Mouse (Mus musculus): Measurements from ENCODE around the gene Trmo. TPM values are rescaled to one million over a fixed set of nuclear protein-coding genes. Genes with fewer than 3 reads are reported as not detected.

Trmo gene
- 10.9 and 11.6 TPM in 2 replicates for polyA plus RNA-seq (2014; fragmentation: Nextera tagmentation; extraction: Ambion mirVana)

GRCm38 (mm10) chr4:46389013-46389611, at the start of gene Trmo:
TSS of gene Trmo (minus strand) at chr4:46389437.
- Histone ChIP-seq H3K9ac (ENCODE audit: low read length) (peak within 1 kb of the TSS; percentile 90), H3K4me3 (ENCODE audit: low read depth, low read length) (peak within 1 kb of the TSS; percentile 64), H3K4me2 (ENCODE audit: low read depth, low read length, severe bottlenecking) (peak within 1 kb of the TSS; percentile 71), H3K27ac (ENCODE audit: low read depth, low read length) (peak within 1 kb of the TSS; percentile 89), H3K27me3 (ENCODE audit: control insufficient read depth, insufficient read depth, low read length) (no peaks in the 10 kb centered on the region), H3K4me1 (replicated peaks; ENCODE audit: control insufficient read depth, insufficient read depth, low read length) (no peaks in the 10 kb centered on the region; the same call in 1 of the 2 replicates), H3K36me3 (ENCODE audit: control insufficient read depth, insufficient read depth, low read length) (no peaks in the 10 kb centered on the region; the same call in 1 of the 2 replicates), H3K9me3 (ENCODE audit: control insufficient read depth, low read length) (no peaks in the 10 kb centered on the region)
- DNase-seq (ENCODE audit: low spot score) (peak; percentile 97), ATAC-seq (replicated peaks; ENCODE audit: low FRiP score) (peak; percentile 97)
- under 1% methylated on average over 56 of the region's 56 CpGs for WGBS

- Histone ChIP-seq H3K27me3 (ENCODE audit: control insufficient read depth, insufficient read depth, low read length) (no peaks in the 10 kb centered on the region), H3K9me3 (ENCODE audit: control insufficient read depth, low read length) (no peaks in the 10 kb centered on the region), H3K4me3 (ENCODE audit: low read depth, low read length) (no peak overlapping the region), H3K4me2 (ENCODE audit: low read depth, low read length, severe bottlenecking) (no peak overlapping the region), H3K36me3 (ENCODE audit: control insufficient read depth, insufficient read depth, low read length) (no peaks in the 10 kb centered on the region), H3K27ac (ENCODE audit: low read depth, low read length) (no peak overlapping the region), H3K4me1 (replicated peaks; ENCODE audit: control insufficient read depth, insufficient read depth, low read length) (peaks cover 5% of the 10 kb centered on the region; the same call in 1 of the 2 replicates), H3K9ac (ENCODE audit: low read length) (no peak overlapping the region)
- no peak for DNase-seq (ENCODE audit: low spot score)
- 91% methylated on average over 12 of the region's 12 CpGs for WGBS
- ATAC-seq (replicated peaks; ENCODE audit: low FRiP score), result no peak
Observed at GRCm38 (mm10) chr4:46432339-46433036, 43.3 kb upstream of the Trmo start.

- H3K4me3 ChIP-seq (ENCODE audit: low read depth, low read length), result no peak overlapping the region
- H3K4me2 ChIP-seq (ENCODE audit: low read depth, low read length, severe bottlenecking), result 0 out of 2 replicates have a peak overlapping the region, but pooled peaks have one; percentile 18
- ATAC-seq (replicated peaks; ENCODE audit: low FRiP score) (0 out of 2 replicates have a peak, but pooled peaks have one; percentile 49), DNase-seq (ENCODE audit: low spot score) (no peak)
- no peaks in the 10 kb centered on the region for H3K27me3 ChIP-seq (ENCODE audit: control insufficient read depth, insufficient read depth, low read length)
- H3K9me3 ChIP-seq (ENCODE audit: control insufficient read depth, low read length), result no peaks in the 10 kb centered on the region
- no peaks in the 10 kb centered on the region for H3K36me3 ChIP-seq (ENCODE audit: control insufficient read depth, insufficient read depth, low read length)
- no peak overlapping the region for H3K27ac ChIP-seq (ENCODE audit: low read depth, low read length)
- peaks cover 5% of the 10 kb centered on the region; the same call in 1 of the 2 replicates for H3K4me1 ChIP-seq (replicated peaks; ENCODE audit: control insufficient read depth, insufficient read depth, low read length)
- no peak overlapping the region for H3K9ac ChIP-seq (ENCODE audit: low read length)
- WGBS, result 46% methylated on average over 10 of the region's 10 CpGs
Observed at GRCm38 (mm10) chr4:46428903-46429499, 39.8 kb upstream of the Trmo start.

GRCm38 (mm10) chr4:46422625-46423024, 33.4 kb upstream of the Trmo start:
- Histone ChIP-seq H3K27ac (ENCODE audit: low read depth, low read length) (no peak overlapping the region), H3K4me1 (replicated peaks; ENCODE audit: control insufficient read depth, insufficient read depth, low read length) (no peaks in the 10 kb centered on the region), H3K9ac (ENCODE audit: low read length) (no peak overlapping the region), H3K27me3 (ENCODE audit: control insufficient read depth, insufficient read depth, low read length) (no peaks in the 10 kb centered on the region), H3K36me3 (ENCODE audit: control insufficient read depth, insufficient read depth, low read length) (no peaks in the 10 kb centered on the region), H3K4me3 (ENCODE audit: low read depth, low read length) (no peak overlapping the region), H3K9me3 (ENCODE audit: control insufficient read depth, low read length) (no peaks in the 10 kb centered on the region), H3K4me2 (ENCODE audit: low read depth, low read length, severe bottlenecking) (no peak overlapping the region)
- ATAC-seq (replicated peaks; ENCODE audit: low FRiP score) (no peak), DNase-seq (ENCODE audit: low spot score) (no peak)
- WGBS, result 86% methylated on average over 8 of the region's 8 CpGs

GRCm38 (mm10) chr4:46418851-46419250, 29.6 kb upstream of the Trmo start:
- Histone ChIP-seq H3K4me3 (ENCODE audit: low read depth, low read length) (no peak overlapping the region), H3K27me3 (ENCODE audit: control insufficient read depth, insufficient read depth, low read length) (no peaks in the 10 kb centered on the region), H3K36me3 (ENCODE audit: control insufficient read depth, insufficient read depth, low read length) (no peaks in the 10 kb centered on the region), H3K9ac (ENCODE audit: low read length) (no peak overlapping the region), H3K9me3 (ENCODE audit: control insufficient read depth, low read length) (no peaks in the 10 kb centered on the region), H3K27ac (ENCODE audit: low read depth, low read length) (no peak overlapping the region), H3K4me2 (ENCODE audit: low read depth, low read length, severe bottlenecking) (no peak overlapping the region), H3K4me1 (replicated peaks; ENCODE audit: control insufficient read depth, insufficient read depth, low read length) (no peaks in the 10 kb centered on the region)
- no peak for DNase-seq (ENCODE audit: low spot score)
- WGBS, result 76% methylated on average over 9 of the region's 9 CpGs
- ATAC-seq (replicated peaks; ENCODE audit: low FRiP score), result no peak

GRCm38 (mm10) chr4:46417491-46417890, 28.3 kb upstream of the Trmo start:
- no peaks in the 10 kb centered on the region for H3K9me3 ChIP-seq (ENCODE audit: control insufficient read depth, low read length)
- H3K4me3 ChIP-seq (ENCODE audit: low read depth, low read length), result no peak overlapping the region
- no peaks in the 10 kb centered on the region for H3K27me3 ChIP-seq (ENCODE audit: control insufficient read depth, insufficient read depth, low read length)
- DNase-seq (ENCODE audit: low spot score) (no peak), ATAC-seq (replicated peaks; ENCODE audit: low FRiP score) (no peak)
- no peak overlapping the region for H3K9ac ChIP-seq (ENCODE audit: low read length)
- H3K4me1 ChIP-seq (replicated peaks; ENCODE audit: control insufficient read depth, insufficient read depth, low read length), result no peaks in the 10 kb centered on the region
- no peak overlapping the region for H3K27ac ChIP-seq (ENCODE audit: low read depth, low read length)
- no peaks in the 10 kb centered on the region for H3K36me3 ChIP-seq (ENCODE audit: control insufficient read depth, insufficient read depth, low read length)
- 71% methylated on average over 3 of the region's 3 CpGs for WGBS
- no peak overlapping the region for H3K4me2 ChIP-seq (ENCODE audit: low read depth, low read length, severe bottlenecking)

GRCm38 (mm10) chr4:46413406-46413805, 24.2 kb upstream of the Trmo start, which contains the start of gene Hemgn:
TSS of gene Hemgn (minus strand) at chr4:46413506.
- Histone ChIP-seq H3K36me3 (ENCODE audit: control insufficient read depth, insufficient read depth, low read length) (no peaks in the 10 kb centered on the region), H3K27ac (ENCODE audit: low read depth, low read length) (no peak within 1 kb of the TSS), H3K27me3 (ENCODE audit: control insufficient read depth, insufficient read depth, low read length) (no peaks in the 10 kb centered on the region), H3K4me2 (ENCODE audit: low read depth, low read length, severe bottlenecking) (no peak within 1 kb of the TSS), H3K4me3 (ENCODE audit: low read depth, low read length) (no peak within 1 kb of the TSS), H3K9ac (ENCODE audit: low read length) (no peak within 1 kb of the TSS), H3K4me1 (replicated peaks; ENCODE audit: control insufficient read depth, insufficient read depth, low read length) (no peaks in the 10 kb centered on the region), H3K9me3 (ENCODE audit: control insufficient read depth, low read length) (no peaks in the 10 kb centered on the region)
- DNase-seq (ENCODE audit: low spot score) (no peak), ATAC-seq (replicated peaks; ENCODE audit: low FRiP score) (no peak)
- WGBS, result 86% methylated on average over 7 of the region's 7 CpGs

GRCm38 (mm10) chr4:46412113-46412512, 22.9 kb upstream of the Trmo start:
- Histone ChIP-seq H3K4me2 (ENCODE audit: low read depth, low read length, severe bottlenecking) (no peak overlapping the region), H3K4me1 (replicated peaks; ENCODE audit: control insufficient read depth, insufficient read depth, low read length) (no peaks in the 10 kb centered on the region), H3K27me3 (ENCODE audit: control insufficient read depth, insufficient read depth, low read length) (no peaks in the 10 kb centered on the region), H3K9me3 (ENCODE audit: control insufficient read depth, low read length) (no peaks in the 10 kb centered on the region), H3K9ac (ENCODE audit: low read length) (no peak overlapping the region), H3K36me3 (ENCODE audit: control insufficient read depth, insufficient read depth, low read length) (no peaks in the 10 kb centered on the region), H3K4me3 (ENCODE audit: low read depth, low read length) (no peak overlapping the region), H3K27ac (ENCODE audit: low read depth, low read length) (no peak overlapping the region)
- 67% methylated on average over 1 of the region's 1 CpGs for WGBS
- no peak for ATAC-seq (replicated peaks; ENCODE audit: low FRiP score)
- no peak for DNase-seq (ENCODE audit: low spot score)

All from forebrain, embryonic 11.5 days (tissue).